In the genomic region with DNA sequence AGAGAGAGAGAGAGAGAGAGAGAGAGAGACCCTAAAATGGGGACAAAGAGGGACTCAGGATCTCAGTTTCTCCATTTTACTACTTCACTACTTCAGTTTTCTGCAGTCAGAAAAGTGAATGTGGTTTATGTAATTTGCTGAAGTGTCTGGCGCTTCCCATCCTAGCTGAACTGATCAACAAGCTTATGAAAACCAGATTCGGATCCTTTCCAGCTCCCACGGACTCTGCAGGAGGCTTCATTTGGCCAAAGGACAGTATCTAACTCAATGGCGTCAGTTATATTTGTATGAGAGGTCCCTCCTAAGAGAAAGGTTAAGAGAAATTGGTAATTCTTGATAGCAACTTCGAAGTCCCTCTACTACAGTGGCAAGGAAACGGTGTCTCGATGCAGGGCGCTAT, we compare ENCODE assay signal across 28 mouse cellular contexts. TPM values are rescaled to one million over a fixed set of nuclear protein-coding genes. Genes with fewer than 3 reads are reported as not detected.
DNase-seq lines count a peak whose midpoint lies in the region; ATAC-seq and TF ChIP-seq lines count a peak whose summit lies in the region.
"Had no signal": no experiment of that assay in that cellular context is flagged by ENCODE, and none has a peak within 500 bp of the region (broad histone marks: within the 10 kb centered on the region; RNA-seq: fewer than 3 reads in every experiment).

No protein-coding gene starts in this region.

- no peak for TF ChIP-seq POLR2A in brain, embryonic 14.5 days (IDR thresholded peaks at IDR 0.05; ENCODE audit: borderline replicate concordance, extremely low read depth, insufficient read depth, insufficient read length, poor library complexity, severe bottlenecking)

- DNase-seq in forebrain, embryonic 10.5 days (ENCODE audit: extremely low spot score, low spot score), result no peak
- peak; percentile 75 for DNase-seq in heart, adult 11 months
- DNase-seq in brain, embryonic 14.5 days (ENCODE audit: low read depth), result peak; percentile 40
- DNase-seq in forebrain, embryonic 14.5 days (ENCODE audit: low spot score), result peak; percentile 23
- DNase-seq in embryonic facial prominence, embryonic 10.5 days (ENCODE audit: low spot score), result no peak
- DNase-seq: adrenal gland, postnatal 10 days; adrenal gland, postnatal 36 days; B cell, adult 2 months; cerebellum, adult 11 months; cerebellum, adult 8-10 months; gastrocnemius, postnatal 10 days; gastrocnemius, postnatal 36 days; heart, postnatal 10 days; heart, postnatal 36 days had no signal

- no peaks in the 10 kb centered on the region for H3K9me3 ChIP-seq in forebrain, embryonic 10.5 days
- H3K9me3 ChIP-seq in forebrain, embryonic 15.5 days, result no peaks in the 10 kb centered on the region
- H3K9me3 ChIP-seq in heart, embryonic 12.5 days (replicated peaks), result no peaks in the 10 kb centered on the region
- H3K9me3 ChIP-seq in forebrain, embryonic 14.5 days (replicated peaks; ENCODE audit: control insufficient read depth, low read length), result no peaks in the 10 kb centered on the region
- no peaks in the 10 kb centered on the region for H3K9me3 ChIP-seq in embryonic facial prominence, embryonic 10.5 days
- H3K9me3 ChIP-seq: embryonic facial prominence, embryonic 12.5 days; embryonic facial prominence, embryonic 15.5 days; G1E; heart, embryonic 15.5 days; hindbrain, embryonic 15.5 days had no signal

- no peak overlapping the region for H3K4me2 ChIP-seq in forebrain, embryonic 15.5 days (replicated peaks)
- H3K4me2 ChIP-seq in heart, embryonic 12.5 days, result no peak overlapping the region
- no peak overlapping the region for H3K4me2 ChIP-seq in forebrain, embryonic 14.5 days (ENCODE audit: low read length)
- H3K4me2 ChIP-seq: embryonic facial prominence, embryonic 12.5 days; embryonic facial prominence, embryonic 15.5 days; heart, embryonic 11.5 days; heart, embryonic 15.5 days; hindbrain, embryonic 15.5 days had no signal

- H3K27ac ChIP-seq in forebrain, embryonic 10.5 days, result peak overlapping the region; percentile 75
- no peak overlapping the region for H3K27ac ChIP-seq in forebrain, embryonic 15.5 days (replicated peaks)
- H3K27ac ChIP-seq in heart, embryonic 12.5 days (ENCODE audit: poor library complexity, severe bottlenecking), result no peak overlapping the region
- H3K27ac ChIP-seq in forebrain, embryonic 14.5 days (ENCODE audit: low read depth, low read length), result no peak overlapping the region
- H3K27ac ChIP-seq in embryonic facial prominence, embryonic 10.5 days (replicated peaks), result no peak overlapping the region
- H3K27ac ChIP-seq: embryonic facial prominence, embryonic 12.5 days; embryonic facial prominence, embryonic 15.5 days; heart, embryonic 15.5 days; hindbrain, embryonic 15.5 days had no signal

- ATAC-seq in forebrain, embryonic 15.5 days (replicated peaks), result no peak
- no peak for ATAC-seq in heart, embryonic 12.5 days (ENCODE audit: insufficient number of reproducible peaks, low FRiP score)
- no peak for ATAC-seq in forebrain, embryonic 14.5 days
- ATAC-seq: intestine, postnatal 0 days; Patski had no signal

- H3K9ac ChIP-seq in forebrain, embryonic 15.5 days (replicated peaks), result no peak overlapping the region
- H3K9ac ChIP-seq in heart, embryonic 12.5 days, result no peak overlapping the region
- H3K9ac ChIP-seq in forebrain, embryonic 14.5 days (ENCODE audit: low read length), result no peak overlapping the region
- H3K9ac ChIP-seq: embryonic facial prominence, embryonic 12.5 days; embryonic facial prominence, embryonic 15.5 days; heart, embryonic 15.5 days; hindbrain, embryonic 15.5 days had no signal

- H3K36me3 ChIP-seq in forebrain, embryonic 10.5 days (replicated peaks), result no peaks in the 10 kb centered on the region
- no peaks in the 10 kb centered on the region for H3K36me3 ChIP-seq in forebrain, embryonic 15.5 days
- no peaks in the 10 kb centered on the region for H3K36me3 ChIP-seq in heart, embryonic 12.5 days
- H3K36me3 ChIP-seq in forebrain, embryonic 14.5 days (ENCODE audit: control insufficient read depth, insufficient read depth, low read length), result no peaks in the 10 kb centered on the region
- no peaks in the 10 kb centered on the region for H3K36me3 ChIP-seq in embryonic facial prominence, embryonic 10.5 days (replicated peaks)
- H3K36me3 ChIP-seq: embryonic facial prominence, embryonic 12.5 days; embryonic facial prominence, embryonic 15.5 days; G1E; heart, embryonic 15.5 days; hindbrain, embryonic 15.5 days had no signal

- peaks cover 63% of the 10 kb centered on the region for H3K4me1 ChIP-seq in forebrain, embryonic 10.5 days
- H3K4me1 ChIP-seq in forebrain, embryonic 15.5 days, result peaks cover 29% of the 10 kb centered on the region
- no peaks in the 10 kb centered on the region for H3K4me1 ChIP-seq in heart, embryonic 12.5 days (replicated peaks)
- peaks cover 25% of the 10 kb centered on the region for H3K4me1 ChIP-seq in forebrain, embryonic 14.5 days (ENCODE audit: control insufficient read depth, insufficient read depth, low read length)
- H3K4me1 ChIP-seq in embryonic facial prominence, embryonic 10.5 days, result peaks cover 12% of the 10 kb centered on the region
- H3K4me1 ChIP-seq: embryonic facial prominence, embryonic 12.5 days; embryonic facial prominence, embryonic 15.5 days; heart, embryonic 15.5 days had no signal

- 53% methylated on average over 8 of the region's 8 CpGs for WGBS in forebrain, embryonic 10.5 days
- WGBS in forebrain, embryonic 15.5 days, result 26% methylated on average over 8 of the region's 8 CpGs
- WGBS in heart, embryonic 12.5 days, result 66% methylated on average over 8 of the region's 8 CpGs
- WGBS in forebrain, embryonic 14.5 days, result 13% methylated on average over 8 of the region's 8 CpGs
- WGBS in embryonic facial prominence, embryonic 10.5 days, result 67% methylated on average over 8 of the region's 8 CpGs

- H3K27me3 ChIP-seq in forebrain, embryonic 10.5 days (ENCODE audit: poor library complexity, severe bottlenecking), result peaks cover 83% of the 10 kb centered on the region
- H3K27me3 ChIP-seq in forebrain, embryonic 15.5 days, result peaks cover 23% of the 10 kb centered on the region
- peaks cover 16% of the 10 kb centered on the region; the same call in 1 of the 2 replicates for H3K27me3 ChIP-seq in heart, embryonic 12.5 days (replicated peaks)
- peaks cover 11% of the 10 kb centered on the region; the same call in 1 of the 2 replicates for H3K27me3 ChIP-seq in forebrain, embryonic 14.5 days (replicated peaks; ENCODE audit: control insufficient read depth, insufficient read depth, low read length)
- peaks cover 30% of the 10 kb centered on the region for H3K27me3 ChIP-seq in embryonic facial prominence, embryonic 10.5 days (replicated peaks; ENCODE audit: low read depth, poor library complexity, severe bottlenecking)
- H3K27me3 ChIP-seq: CH12.LX; heart, embryonic 15.5 days had no signal

- no peak overlapping the region for H3K4me3 ChIP-seq in forebrain, embryonic 10.5 days
- no peak overlapping the region for H3K4me3 ChIP-seq in forebrain, embryonic 15.5 days
- no peak overlapping the region for H3K4me3 ChIP-seq in heart, embryonic 12.5 days
- H3K4me3 ChIP-seq in forebrain, embryonic 14.5 days (ENCODE audit: low read depth, low read length), result no peak overlapping the region
- no peak overlapping the region for H3K4me3 ChIP-seq in embryonic facial prominence, embryonic 10.5 days
- H3K4me3 ChIP-seq: embryonic facial prominence, embryonic 12.5 days; embryonic facial prominence, embryonic 15.5 days; heart, embryonic 15.5 days; hindbrain, embryonic 15.5 days had no signal

- no peak for TF ChIP-seq CTCF in brain, embryonic 14.5 days (IDR thresholded peaks at IDR 0.05; ENCODE audit: borderline replicate concordance, extremely low read depth, insufficient read depth, insufficient read length)

RNA-seq across cellular contexts. Expression of a gene that starts 34.5 kb away (rescaled TPM):
- polyA plus RNA-seq in forebrain, embryonic 10.5 days (2016; fragmentation: Nextera tagmentation; extraction: Ambion mirVana), result 0.50 and 1.0 TPM in 2 replicates
- polyA plus RNA-seq in forebrain, embryonic 15.5 days (2015; fragmentation: Nextera tagmentation; extraction: Ambion mirVana), result 5.0 and 5.5 TPM in 2 replicates
- not detected in 2 replicates for polyA plus RNA-seq in heart, embryonic 12.5 days (2016; fragmentation: Nextera tagmentation; extraction: Ambion mirVana)
- polyA plus RNA-seq in brain, embryonic 14.5 days (2012; rRNA removed), result 10.5 and 22.5 TPM in 2 replicates
- polyA plus RNA-seq in forebrain, embryonic 14.5 days (2014; fragmentation: Nextera tagmentation; extraction: Ambion mirVana), result 1.3 and 1.7 TPM in 2 replicates
- polyA plus RNA-seq in embryonic facial prominence, embryonic 10.5 days (2016; fragmentation: Nextera tagmentation; extraction: Ambion mirVana), result 1.2 and 1.7 TPM in 2 replicates
- polyA plus RNA-seq: G1E; heart, embryonic 11.5 days; heart, embryonic 15.5 days; hindbrain, embryonic 11.5 days; intestine, embryonic 14.5 days; intestine, postnatal 0 days; kidney, adult 2 months; Patski had no signal

RNA-seq across cellular contexts. Expression of a gene that starts 59.5 kb away (rescaled TPM):
- 4.1 and 4.7 TPM in 2 replicates for polyA plus RNA-seq in forebrain, embryonic 10.5 days (2016; fragmentation: Nextera tagmentation; extraction: Ambion mirVana)
- polyA plus RNA-seq in forebrain, embryonic 15.5 days (2015; fragmentation: Nextera tagmentation; extraction: Ambion mirVana), result 58.6 and 73.1 TPM in 2 replicates
- polyA plus RNA-seq in heart, embryonic 12.5 days (2016; fragmentation: Nextera tagmentation; extraction: Ambion mirVana), result 0.41 and 0.95 TPM in 2 replicates
- polyA plus RNA-seq in brain, embryonic 14.5 days (2012; rRNA removed), result 46.4 and 51.1 TPM in 2 replicates
- polyA plus RNA-seq in forebrain, embryonic 14.5 days (2014; fragmentation: Nextera tagmentation; extraction: Ambion mirVana), result 48.3 and 61.8 TPM in 2 replicates
- 2.6 and 3.0 TPM in 2 replicates for polyA plus RNA-seq in embryonic facial prominence, embryonic 10.5 days (2016; fragmentation: Nextera tagmentation; extraction: Ambion mirVana)
- polyA plus RNA-seq: G1E had no signal

Comparison
In these comparisons a context has a peak if more than half of its experiments do, and no peak if none do; other contexts are left out.
1. DNase-seq: peak in heart, adult 11 months (single experiment), brain, embryonic 14.5 days (single experiment) and forebrain, embryonic 14.5 days (single experiment); none in forebrain, embryonic 10.5 days (single experiment) and embryonic facial prominence, embryonic 10.5 days (single experiment).